Comparison of ENCODE assay signal across 8 mouse cellular contexts in the genomic region with DNA sequence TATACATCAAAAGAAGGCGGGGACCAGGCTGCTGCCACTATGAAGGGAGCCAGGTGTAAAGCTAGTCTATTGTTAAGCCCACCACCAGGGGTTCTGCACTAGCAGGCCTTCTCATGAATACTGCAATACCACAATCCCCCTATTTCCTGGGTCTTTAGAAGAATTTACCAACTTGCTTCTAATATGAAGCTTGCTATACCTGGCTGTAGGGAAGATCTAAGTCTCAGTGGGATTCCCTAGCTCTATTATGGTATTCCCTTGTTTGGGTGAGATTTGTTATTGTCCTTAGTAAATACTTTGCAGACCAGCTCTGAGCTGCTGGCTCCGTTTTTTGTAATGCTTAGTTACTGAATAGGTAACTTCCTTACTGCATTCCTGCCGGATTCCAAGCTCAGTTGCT. TPM values are rescaled to one million over a fixed set of nuclear protein-coding genes. Genes with fewer than 3 reads are reported as not detected.
A peak's percentile ranks its signal among the peaks of the same experiment; 100 is the strongest.
DNase-seq lines count a peak whose midpoint lies in the region; ATAC-seq and TF ChIP-seq lines count a peak whose summit lies in the region.
"Not testable (repeated sequence)": the region's sequence is repeated elsewhere in the genome, so short reads cannot be mapped to it uniquely, and the experiment has no call there.

No protein-coding gene starts in this region.

- H3K27ac ChIP-seq in ES-Bruce4 (ENCODE audit: insufficient read depth, low read length): peak overlapping the region; percentile 90
- peak overlapping the region; percentile 49; the same call in 1 of the 2 replicates for H3K27ac ChIP-seq in embryonic fibroblast, embryonic 13.5 days (ENCODE audit: insufficient read depth, low read length)
- peak overlapping the region; percentile 70 for H3K27ac ChIP-seq in heart, embryonic 11.5 days (ENCODE audit: low read depth, low read length)
- peak overlapping the region; percentile 96 for H3K27ac ChIP-seq in heart, embryonic 15.5 days
- peak overlapping the region; percentile 60; the same call in 1 of the 2 replicates for H3K27ac ChIP-seq in kidney, postnatal 0 days
- peak overlapping the region; percentile 62 for H3K27ac ChIP-seq in lung, embryonic 15.5 days
- peak overlapping the region; percentile 42; the same call in 1 of the 2 replicates for H3K27ac ChIP-seq in stomach, embryonic 15.5 days

- H3K4me1 ChIP-seq in ES-Bruce4 (ENCODE audit: control insufficient read depth, insufficient read depth, low read length); embryonic fibroblast, embryonic 13.5 days (ENCODE audit: control insufficient read depth, insufficient read depth, low read length); kidney, postnatal 0 days (replicated peaks; ENCODE audit: insufficient read depth, low read length): not testable (repeated sequence)
- peaks cover 20% of the 10 kb centered on the region for H3K4me1 ChIP-seq in heart, embryonic 11.5 days (ENCODE audit: control insufficient read depth, insufficient read depth, low read length)
- H3K4me1 ChIP-seq in heart, embryonic 15.5 days (replicated peaks): peaks cover 60% of the 10 kb centered on the region
- H3K4me1 ChIP-seq in lung, embryonic 15.5 days: peaks cover 25% of the 10 kb centered on the region; the same call in 1 of the 2 replicates
- peaks cover 11% of the 10 kb centered on the region; the same call in 1 of the 2 replicates for H3K4me1 ChIP-seq in stomach, embryonic 15.5 days

- not testable (repeated sequence) for ATAC-seq in heart, embryonic 11.5 days (replicated peaks; ENCODE audit: insufficient number of reproducible peaks, low FRiP score, low TSS enrichment); heart, embryonic 15.5 days (replicated peaks; ENCODE audit: insufficient number of reproducible peaks, insufficient read depth, low FRiP score, low read depth); kidney, postnatal 0 days (replicated peaks; ENCODE audit: low FRiP score, low read depth); lung, embryonic 15.5 days (ENCODE audit: borderline replicate concordance, extremely low read depth, low FRiP score, low TSS enrichment); stomach, embryonic 15.5 days (ENCODE audit: insufficient read depth, low FRiP score, low read depth)

- not testable (repeated sequence) for TF ChIP-seq CTCF in ES-Bruce4 (IDR thresholded peaks at IDR 0.05; ENCODE audit: low read depth, low read length); embryonic fibroblast, embryonic 13.5 days (IDR thresholded peaks at IDR 0.05; ENCODE audit: borderline replicate concordance, insufficient read depth, low read length); kidney, postnatal 0 days (IDR thresholded peaks at IDR 0.05; ENCODE audit: low read depth)

- H3K36me3 ChIP-seq in ES-Bruce4 (ENCODE audit: control insufficient read depth, insufficient read depth, low read length, poor library complexity, severe bottlenecking); heart, embryonic 11.5 days (ENCODE audit: control insufficient read depth, insufficient read depth, low read length); stomach, embryonic 15.5 days: not testable (repeated sequence)
- peaks cover 18% of the 10 kb centered on the region; the same call in 1 of the 2 replicates for H3K36me3 ChIP-seq in heart, embryonic 15.5 days
- H3K36me3 ChIP-seq in kidney, postnatal 0 days (ENCODE audit: insufficient read depth, low read length): peaks cover 30% of the 10 kb centered on the region; the same call in 1 of the 2 replicates
- H3K36me3 ChIP-seq in lung, embryonic 15.5 days: peaks cover 13% of the 10 kb centered on the region

- peak; percentile 25 for DNase-seq in cerebellum, adult 9-10 months
- DNase-seq in kidney, postnatal 0 days (ENCODE audit: low spot score): not testable (repeated sequence)

- H3K4me2 ChIP-seq in heart, embryonic 11.5 days; heart, embryonic 15.5 days; kidney, postnatal 0 days (ENCODE audit: low read length); lung, embryonic 15.5 days; stomach, embryonic 15.5 days: not testable (repeated sequence)

- not testable (repeated sequence) for H3K9me3 ChIP-seq in ES-Bruce4 (replicated peaks; ENCODE audit: control insufficient read depth, insufficient read depth, low read length, poor library complexity, severe bottlenecking); heart, embryonic 11.5 days (replicated peaks; ENCODE audit: control insufficient read depth, low read length); heart, embryonic 15.5 days (replicated peaks); kidney, postnatal 0 days (replicated peaks; ENCODE audit: low read length); lung, embryonic 15.5 days; stomach, embryonic 15.5 days

- 82% methylated on average over 3 of the region's 3 CpGs for WGBS in heart, embryonic 11.5 days (ENCODE audit: insufficient replicate concordance)
- WGBS in heart, embryonic 15.5 days: 70% methylated on average over 3 of the region's 3 CpGs
- WGBS in kidney, postnatal 0 days: 87% methylated on average over 3 of the region's 3 CpGs
- 66% methylated on average over 3 of the region's 3 CpGs for WGBS in lung, embryonic 15.5 days
- WGBS in stomach, embryonic 15.5 days: 71% methylated on average over 3 of the region's 3 CpGs

- H3K4me3 ChIP-seq in ES-Bruce4 (ENCODE audit: low read depth, low read length); embryonic fibroblast, embryonic 13.5 days (ENCODE audit: insufficient read depth, low read length); heart, embryonic 11.5 days (ENCODE audit: low read depth, low read length); heart, embryonic 15.5 days; kidney, postnatal 0 days (replicated peaks; ENCODE audit: low read depth, low read length); lung, embryonic 15.5 days; stomach, embryonic 15.5 days (replicated peaks): not testable (repeated sequence)

- TF ChIP-seq EP300 in ES-Bruce4 (IDR thresholded peaks at IDR 0.05; ENCODE audit: insufficient read depth, low read depth, low read length): not testable (repeated sequence)

- not testable (repeated sequence) for TF ChIP-seq POLR2A in ES-Bruce4 (IDR thresholded peaks at IDR 0.05; ENCODE audit: insufficient read depth, low read length); embryonic fibroblast, embryonic 13.5 days (IDR thresholded peaks at IDR 0.05; ENCODE audit: low read depth, low read length)

- H3K9ac ChIP-seq in ES-Bruce4 (ENCODE audit: low read depth, poor library complexity, severe bottlenecking); heart, embryonic 11.5 days (ENCODE audit: low read depth, low read length); kidney, postnatal 0 days (ENCODE audit: low read depth, low read length); lung, embryonic 15.5 days; stomach, embryonic 15.5 days: not testable (repeated sequence)
- peak overlapping the region; percentile 22; the same call in 1 of the 2 replicates for H3K9ac ChIP-seq in heart, embryonic 15.5 days

- H3K27me3 ChIP-seq in ES-Bruce4 (ENCODE audit: control insufficient read depth, insufficient read depth, low read length, poor library complexity, severe bottlenecking); heart, embryonic 11.5 days (ENCODE audit: control insufficient read depth, insufficient read depth, low read length); heart, embryonic 15.5 days; kidney, postnatal 0 days (ENCODE audit: insufficient read depth, low read length); lung, embryonic 15.5 days; stomach, embryonic 15.5 days (replicated peaks): not testable (repeated sequence)

RNA-seq across cellular contexts. Expression of a gene that starts 34.8 kb away (rescaled TPM):
- 18.7 and 20.7 TPM in 2 replicates for polyA plus RNA-seq in ES-Bruce4 (2011; ENCODE audit: insufficient read depth, insufficient read length, low read depth, missing spikeins)
- 15.6 and 15.9 TPM in 2 replicates for polyA plus RNA-seq in embryonic fibroblast, embryonic 13.5 days (2011; ENCODE audit: insufficient read length, low read depth, missing spikeins)
- polyA plus RNA-seq in heart, embryonic 11.5 days (2014; fragmentation: Nextera tagmentation; extraction: Ambion mirVana): 10.2 and 12.3 TPM in 2 replicates
- 11.9 and 12.2 TPM in 2 replicates for polyA plus RNA-seq in heart, embryonic 15.5 days (2015; fragmentation: Nextera tagmentation; extraction: Ambion mirVana)
- 10.4 and 12.1 TPM in 2 replicates for polyA plus RNA-seq in kidney, postnatal 0 days (2015; fragmentation: Nextera tagmentation; extraction: Ambion mirVana)
- 7.6 and 8.7 TPM in 2 replicates for polyA plus RNA-seq in lung, embryonic 15.5 days (2015; fragmentation: Nextera tagmentation; extraction: Ambion mirVana)
- 10.5 and 10.6 TPM in 2 replicates for polyA plus RNA-seq in stomach, embryonic 15.5 days (2015; fragmentation: Nextera tagmentation; extraction: Ambion mirVana)

RNA-seq across cellular contexts. Expression of a gene that starts 35.1 kb away (rescaled TPM):
- polyA plus RNA-seq in ES-Bruce4 (2011; ENCODE audit: insufficient read depth, insufficient read length, low read depth, missing spikeins): 17.7 and 19.7 TPM in 2 replicates
- 4.0 and 4.4 TPM in 2 replicates for polyA plus RNA-seq in embryonic fibroblast, embryonic 13.5 days (2011; ENCODE audit: insufficient read length, low read depth, missing spikeins)
- 4.5 and 5.0 TPM in 2 replicates for polyA plus RNA-seq in heart, embryonic 11.5 days (2014; fragmentation: Nextera tagmentation; extraction: Ambion mirVana)
- polyA plus RNA-seq in heart, embryonic 15.5 days (2015; fragmentation: Nextera tagmentation; extraction: Ambion mirVana): 7.2 and 8.0 TPM in 2 replicates
- 11.3 and 11.8 TPM in 2 replicates for polyA plus RNA-seq in kidney, postnatal 0 days (2015; fragmentation: Nextera tagmentation; extraction: Ambion mirVana)
- 7.7 and 9.2 TPM in 2 replicates for polyA plus RNA-seq in lung, embryonic 15.5 days (2015; fragmentation: Nextera tagmentation; extraction: Ambion mirVana)
- 11.4 and 13.8 TPM in 2 replicates for polyA plus RNA-seq in stomach, embryonic 15.5 days (2015; fragmentation: Nextera tagmentation; extraction: Ambion mirVana)

RNA-seq across cellular contexts. Expression of a gene that starts 35.2 kb away (rescaled TPM):
- polyA plus RNA-seq in ES-Bruce4 (2011; ENCODE audit: insufficient read depth, insufficient read length, low read depth, missing spikeins): 99.0 and 105 TPM in 2 replicates
- 138 and 165 TPM in 2 replicates for polyA plus RNA-seq in embryonic fibroblast, embryonic 13.5 days (2011; ENCODE audit: insufficient read length, low read depth, missing spikeins)
- 241 and 245 TPM in 2 replicates for polyA plus RNA-seq in heart, embryonic 11.5 days (2014; fragmentation: Nextera tagmentation; extraction: Ambion mirVana)
- 177 and 206 TPM in 2 replicates for polyA plus RNA-seq in heart, embryonic 15.5 days (2015; fragmentation: Nextera tagmentation; extraction: Ambion mirVana)
- 295 and 301 TPM in 2 replicates for polyA plus RNA-seq in kidney, postnatal 0 days (2015; fragmentation: Nextera tagmentation; extraction: Ambion mirVana)
- polyA plus RNA-seq in lung, embryonic 15.5 days (2015; fragmentation: Nextera tagmentation; extraction: Ambion mirVana): 211 and 224 TPM in 2 replicates
- polyA plus RNA-seq in stomach, embryonic 15.5 days (2015; fragmentation: Nextera tagmentation; extraction: Ambion mirVana): 218 and 229 TPM in 2 replicates

RNA-seq across cellular contexts. Expression of a gene that starts 52.7 kb away (rescaled TPM):
- 69.3 and 71.9 TPM in 2 replicates for polyA plus RNA-seq in ES-Bruce4 (2011; ENCODE audit: insufficient read depth, insufficient read length, low read depth, missing spikeins)
- 16.7 and 19.1 TPM in 2 replicates for polyA plus RNA-seq in embryonic fibroblast, embryonic 13.5 days (2011; ENCODE audit: insufficient read length, low read depth, missing spikeins)
- polyA plus RNA-seq in heart, embryonic 11.5 days (2014; fragmentation: Nextera tagmentation; extraction: Ambion mirVana): 63.1 and 67.2 TPM in 2 replicates
- polyA plus RNA-seq in heart, embryonic 15.5 days (2015; fragmentation: Nextera tagmentation; extraction: Ambion mirVana): 49.4 and 51.7 TPM in 2 replicates
- 64.4 and 64.5 TPM in 2 replicates for polyA plus RNA-seq in kidney, postnatal 0 days (2015; fragmentation: Nextera tagmentation; extraction: Ambion mirVana)
- 70.5 and 70.7 TPM in 2 replicates for polyA plus RNA-seq in lung, embryonic 15.5 days (2015; fragmentation: Nextera tagmentation; extraction: Ambion mirVana)
- polyA plus RNA-seq in stomach, embryonic 15.5 days (2015; fragmentation: Nextera tagmentation; extraction: Ambion mirVana): 63.2 and 69.5 TPM in 2 replicates

RNA-seq across cellular contexts. Expression of a gene that starts 53.2 kb away (rescaled TPM):
- 57.0 and 58.5 TPM in 2 replicates for polyA plus RNA-seq in ES-Bruce4 (2011; ENCODE audit: insufficient read depth, insufficient read length, low read depth, missing spikeins)
- polyA plus RNA-seq in embryonic fibroblast, embryonic 13.5 days (2011; ENCODE audit: insufficient read length, low read depth, missing spikeins): 50.6 and 57.2 TPM in 2 replicates
- polyA plus RNA-seq in heart, embryonic 11.5 days (2014; fragmentation: Nextera tagmentation; extraction: Ambion mirVana): 67.4 TPM in 2 replicates
- polyA plus RNA-seq in heart, embryonic 15.5 days (2015; fragmentation: Nextera tagmentation; extraction: Ambion mirVana): 43.7 and 53.7 TPM in 2 replicates
- 55.7 and 61.0 TPM in 2 replicates for polyA plus RNA-seq in kidney, postnatal 0 days (2015; fragmentation: Nextera tagmentation; extraction: Ambion mirVana)
- polyA plus RNA-seq in lung, embryonic 15.5 days (2015; fragmentation: Nextera tagmentation; extraction: Ambion mirVana): 72.4 and 74.9 TPM in 2 replicates
- polyA plus RNA-seq in stomach, embryonic 15.5 days (2015; fragmentation: Nextera tagmentation; extraction: Ambion mirVana): 54.7 and 59.1 TPM in 2 replicates

Comparison
In these comparisons a context has a peak if more than half of its experiments do, and no peak if none do; other contexts are left out.
1. H3K27ac ChIP-seq: peak in every context shown above with its lines; median percentile 96 in heart, embryonic 15.5 days; 90 in ES-Bruce4; 70 in heart, embryonic 11.5 days; 62 in lung, embryonic 15.5 days; 60 in kidney, postnatal 0 days; 49 in embryonic fibroblast, embryonic 13.5 days; 42 in stomach, embryonic 15.5 days.